Mouse (Mus musculus): ENCODE measurements around the gene Nepro. TPM values are rescaled to one million over a fixed set of nuclear protein-coding genes. Genes with fewer than 3 reads are reported as not detected.

The Nepro gene
- polyA plus RNA-seq, 1 experiment from 2014 or later = 9.9 TPM

DNA sequence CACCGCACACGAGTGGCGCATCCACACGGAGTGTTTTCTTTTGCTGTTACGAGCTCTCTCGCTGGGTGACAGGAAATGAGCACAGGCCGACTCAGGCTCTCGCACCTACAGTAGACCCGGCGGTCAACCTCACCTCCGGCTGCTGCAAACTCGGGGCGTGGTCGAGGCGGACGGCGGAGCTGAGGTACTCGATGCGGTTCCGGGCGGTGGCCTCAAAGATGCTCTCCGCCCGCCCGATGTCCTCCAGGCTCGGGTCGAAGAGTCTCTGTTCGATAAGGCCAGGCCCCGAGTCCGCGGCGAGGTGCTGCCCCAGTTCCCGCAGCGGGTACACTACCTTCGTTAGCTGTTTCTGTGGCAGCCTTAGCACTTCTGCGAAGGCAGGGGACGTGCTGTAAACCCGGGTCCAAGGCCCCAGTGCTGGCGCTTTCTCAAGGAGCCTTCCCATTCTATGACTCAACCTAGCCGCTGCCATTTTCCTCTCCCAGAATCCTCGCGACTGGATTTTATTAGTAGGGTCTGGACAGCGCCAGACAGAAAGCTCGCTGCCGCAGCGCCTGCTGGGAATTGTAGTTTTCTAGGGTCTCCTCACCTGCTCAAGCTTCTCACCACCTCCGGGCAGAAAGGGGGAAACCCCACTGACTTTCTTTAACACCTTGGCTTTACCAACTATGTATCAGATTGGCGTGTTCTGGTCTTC is 21.9 kb downstream of the Nepro start, which contains the start of gene Gtpbp8:
TSS of gene Gtpbp8 (minus strand) at position 498 of the 697 bp plus-strand sequence.
- peak within 1 kb of the TSS; percentile 83 for H3K4me3 ChIP-seq (replicated peaks)
- WGBS = under 1% methylated on average over 47 of the region's 47 CpGs
- peak within 1 kb of the TSS; percentile 95 for H3K27ac ChIP-seq
- H3K27me3 ChIP-seq = 0 out of 2 replicates have a peak, but pooled peaks cover 4% of the 10 kb centered on the region
- peak; percentile 95 for ATAC-seq (ENCODE audit: low FRiP score)
- peaks cover 13% of the 10 kb centered on the region for H3K4me1 ChIP-seq
- H3K36me3 ChIP-seq (replicated peaks) = peaks cover 11% of the 10 kb centered on the region
- peak within 1 kb of the TSS; percentile 84 for H3K4me2 ChIP-seq
- peak within 1 kb of the TSS; percentile 88 for H3K9ac ChIP-seq
- H3K9me3 ChIP-seq = no peaks in the 10 kb centered on the region

- no peak for ATAC-seq (ENCODE audit: low FRiP score)
- Histone ChIP-seq H3K27ac (no peak overlapping the region), H3K4me3 (replicated peaks) (no peak overlapping the region), H3K4me1 (peaks cover 13% of the 10 kb centered on the region), H3K9ac (no peak overlapping the region), H3K4me2 (no peak overlapping the region), H3K9me3 (no peaks in the 10 kb centered on the region), H3K36me3 (replicated peaks) (no peaks in the 10 kb centered on the region), H3K27me3 (0 out of 2 replicates have a peak, but pooled peaks cover 4% of the 10 kb centered on the region)
- 64% methylated on average over 3 of the region's 3 CpGs for WGBS
These were observed 23.9 kb downstream of the Nepro start for GRCm38 (mm10) chr16:44748007-44748406.

- WGBS = 92% methylated on average over 8 of the region's 8 CpGs
- no peak overlapping the region for H3K9ac ChIP-seq
These were observed 33.6 kb downstream of the Nepro start for GRCm38 (mm10) chr16:44757700-44758099.

DNA sequence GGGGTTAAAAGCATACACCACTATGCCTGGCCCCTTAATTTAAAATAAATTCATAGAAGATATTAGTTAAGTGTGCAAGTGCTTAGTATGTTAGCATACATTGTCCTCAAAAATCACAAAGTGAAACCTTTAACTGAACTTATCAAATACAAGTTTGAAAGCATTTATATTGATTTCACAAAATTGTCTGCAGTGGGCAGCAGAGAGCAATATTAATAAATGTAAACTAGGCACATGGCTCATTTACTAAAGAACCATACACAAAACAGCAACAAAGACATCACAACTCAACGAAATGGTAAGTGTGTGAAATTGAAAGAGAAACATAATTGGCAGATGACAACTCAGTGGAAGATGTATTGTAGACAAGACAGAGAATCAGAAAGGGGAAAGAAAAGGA is 37.7 kb downstream of the Nepro start:
- no peaks in the 10 kb centered on the region for H3K9me3 ChIP-seq
- no peaks in the 10 kb centered on the region for H3K36me3 ChIP-seq (replicated peaks)
- WGBS = 63% methylated on average over 1 of the region's 1 CpGs
- no peak overlapping the region for H3K4me3 ChIP-seq (replicated peaks)
- ATAC-seq (ENCODE audit: low FRiP score) = no peak
- no peak overlapping the region for H3K4me2 ChIP-seq
- no peaks in the 10 kb centered on the region for H3K4me1 ChIP-seq
- H3K27me3 ChIP-seq = no peaks in the 10 kb centered on the region
- H3K27ac ChIP-seq = no peak overlapping the region
- no peak overlapping the region for H3K9ac ChIP-seq

More at GRCm38 (mm10) chr16:44757700-44758099, 33.6 kb downstream of the Nepro start:
- Histone ChIP-seq H3K4me1 (no peaks in the 10 kb centered on the region), H3K4me3 (replicated peaks) (no peak overlapping the region), H3K4me2 (no peak overlapping the region), H3K27ac (no peak overlapping the region), H3K36me3 (replicated peaks) (no peaks in the 10 kb centered on the region), H3K9me3 (no peaks in the 10 kb centered on the region), H3K27me3 (no peaks in the 10 kb centered on the region)
- ATAC-seq (ENCODE audit: low FRiP score) = no peak

DNA sequence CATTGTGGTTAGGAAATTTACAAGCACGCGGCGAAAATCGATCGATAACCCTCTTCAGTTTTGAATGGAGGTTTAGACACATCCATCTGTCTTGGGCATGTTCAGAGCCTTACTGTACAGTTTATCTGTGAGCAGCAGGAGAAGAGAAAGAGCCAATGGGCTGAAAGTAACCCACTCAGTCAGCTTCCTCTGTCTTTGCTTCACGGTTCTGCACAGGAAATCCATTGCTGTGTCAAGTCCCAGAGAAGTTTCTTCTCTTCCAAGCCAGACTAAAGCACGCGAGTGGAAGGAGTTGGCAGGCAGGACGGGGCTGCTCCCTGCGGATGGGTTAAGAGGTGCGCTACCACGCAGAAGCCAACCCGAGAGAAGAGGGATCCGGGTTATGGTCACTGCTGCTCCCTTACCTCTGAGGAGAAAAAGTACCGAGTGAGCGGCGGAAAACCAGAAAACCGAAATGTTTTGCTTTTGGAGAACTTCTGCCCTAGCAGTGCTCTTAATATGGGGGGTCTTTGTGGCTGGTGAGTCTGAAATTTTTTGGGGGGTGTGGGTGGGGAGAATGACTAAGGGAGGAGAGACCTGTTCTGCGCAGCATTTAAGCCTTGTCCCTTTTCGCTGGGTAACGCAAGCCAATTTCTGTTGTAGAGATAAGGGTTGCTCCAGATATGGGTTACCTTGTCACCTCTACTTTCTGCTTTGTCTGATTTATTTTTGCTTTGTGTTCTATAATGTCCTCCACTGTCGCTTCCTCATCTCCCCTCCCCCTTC is 41.6 kb downstream of the Nepro start, which contains the start of gene Cd200r1:
TSS of gene Cd200r1 (plus strand) at position 182 of the 765 bp plus-strand sequence.
- no peak within 1 kb of the TSS for H3K9ac ChIP-seq
- no peak for ATAC-seq (ENCODE audit: low FRiP score)
- H3K9me3 ChIP-seq = no peaks in the 10 kb centered on the region
- WGBS = 82% methylated on average over 22 of the region's 22 CpGs
- H3K27me3 ChIP-seq = no peaks in the 10 kb centered on the region
- H3K4me1 ChIP-seq = no peaks in the 10 kb centered on the region
- H3K4me2 ChIP-seq = no peak within 1 kb of the TSS
- no peak within 1 kb of the TSS for H3K27ac ChIP-seq
- no peaks in the 10 kb centered on the region for H3K36me3 ChIP-seq (replicated peaks)
- no peak within 1 kb of the TSS for H3K4me3 ChIP-seq (replicated peaks)

GRCm38 (mm10) chr16:44766320-44766892 is 42.3 kb downstream of the Nepro start:
- ATAC-seq (ENCODE audit: low FRiP score) = no peak
- no peaks in the 10 kb centered on the region for H3K27me3 ChIP-seq
- no peak overlapping the region for H3K4me3 ChIP-seq (replicated peaks)
- 87% methylated on average over 9 of the region's 9 CpGs for WGBS
- H3K27ac ChIP-seq = no peak overlapping the region
- H3K9me3 ChIP-seq = no peaks in the 10 kb centered on the region
- H3K4me1 ChIP-seq = no peaks in the 10 kb centered on the region
- no peak overlapping the region for H3K4me2 ChIP-seq
- no peaks in the 10 kb centered on the region for H3K36me3 ChIP-seq (replicated peaks)
- H3K9ac ChIP-seq = no peak overlapping the region

DNA sequence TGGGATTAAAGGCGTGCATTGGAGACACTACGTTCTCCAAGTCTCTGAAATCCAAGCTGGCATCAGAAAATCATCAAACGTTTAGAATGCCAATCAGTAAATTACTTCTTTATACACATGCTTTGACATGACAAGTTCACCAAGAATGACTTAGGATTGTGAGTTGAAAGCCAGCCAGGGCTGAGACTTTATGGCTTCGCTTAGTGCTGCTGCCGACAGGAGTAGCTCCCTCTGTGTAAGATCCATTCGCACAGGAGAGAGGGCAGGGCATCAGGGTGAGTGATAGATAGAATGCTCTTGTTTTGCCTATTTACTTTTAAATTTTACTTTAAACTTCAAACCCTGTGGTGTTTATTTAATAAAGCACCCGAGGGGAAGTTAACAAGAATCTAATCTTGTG is 43.4 kb downstream of the Nepro start:
- H3K9ac ChIP-seq = no peak overlapping the region
- WGBS = 89% methylated on average over 7 of the region's 7 CpGs
- no peak overlapping the region for H3K4me3 ChIP-seq (replicated peaks)
- H3K36me3 ChIP-seq (replicated peaks) = no peaks in the 10 kb centered on the region
- H3K4me2 ChIP-seq = no peak overlapping the region
- no peaks in the 10 kb centered on the region for H3K4me1 ChIP-seq
- no peak overlapping the region for H3K27ac ChIP-seq
- H3K9me3 ChIP-seq = no peaks in the 10 kb centered on the region
- no peaks in the 10 kb centered on the region for H3K27me3 ChIP-seq
- no peak for ATAC-seq (ENCODE audit: low FRiP score)

- ATAC-seq (ENCODE audit: low FRiP score) = peak; percentile 69; the same call in 1 of the 2 replicates
- 50% methylated on average over 2 of the region's 2 CpGs for WGBS
- no peak overlapping the region for H3K9ac ChIP-seq
- no peaks in the 10 kb centered on the region for H3K9me3 ChIP-seq
- H3K4me1 ChIP-seq = no peaks in the 10 kb centered on the region
- no peak overlapping the region for H3K27ac ChIP-seq
- H3K4me3 ChIP-seq (replicated peaks) = no peak overlapping the region
- no peak overlapping the region for H3K4me2 ChIP-seq
- H3K27me3 ChIP-seq = no peaks in the 10 kb centered on the region
- H3K36me3 ChIP-seq (replicated peaks) = no peaks in the 10 kb centered on the region
These were observed 43.9 kb downstream of the Nepro start for GRCm38 (mm10) chr16:44767967-44768366.

DNA sequence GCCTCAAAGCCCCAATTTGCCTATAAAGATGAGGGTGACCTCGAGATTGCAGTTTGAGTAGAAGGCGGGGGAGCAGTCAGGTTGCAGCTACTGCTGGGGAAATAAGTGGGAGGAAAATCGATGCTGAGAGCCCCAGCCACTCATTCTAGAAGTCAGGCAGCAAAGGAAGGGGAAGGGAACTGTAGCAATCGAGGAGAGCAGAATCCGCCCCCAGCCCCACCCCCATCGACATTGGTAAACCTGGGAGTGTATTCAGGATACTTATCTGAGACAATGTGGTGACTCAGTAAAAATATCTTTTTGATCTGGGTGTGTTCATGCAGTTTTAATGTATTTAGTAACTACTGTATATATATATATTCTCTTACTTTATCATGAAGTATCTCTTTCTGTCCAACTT is 48.5 kb downstream of the Nepro start:
- no peak overlapping the region for H3K4me2 ChIP-seq
- 84% methylated on average over 6 of the region's 6 CpGs for WGBS
- no peaks in the 10 kb centered on the region for H3K36me3 ChIP-seq (replicated peaks)
- no peak overlapping the region for H3K4me3 ChIP-seq (replicated peaks)
- no peaks in the 10 kb centered on the region for H3K4me1 ChIP-seq
- no peak overlapping the region for H3K9ac ChIP-seq
- no peak for ATAC-seq (ENCODE audit: low FRiP score)
- no peaks in the 10 kb centered on the region for H3K27me3 ChIP-seq
- no peak overlapping the region for H3K27ac ChIP-seq
- H3K9me3 ChIP-seq = no peaks in the 10 kb centered on the region

DNA sequence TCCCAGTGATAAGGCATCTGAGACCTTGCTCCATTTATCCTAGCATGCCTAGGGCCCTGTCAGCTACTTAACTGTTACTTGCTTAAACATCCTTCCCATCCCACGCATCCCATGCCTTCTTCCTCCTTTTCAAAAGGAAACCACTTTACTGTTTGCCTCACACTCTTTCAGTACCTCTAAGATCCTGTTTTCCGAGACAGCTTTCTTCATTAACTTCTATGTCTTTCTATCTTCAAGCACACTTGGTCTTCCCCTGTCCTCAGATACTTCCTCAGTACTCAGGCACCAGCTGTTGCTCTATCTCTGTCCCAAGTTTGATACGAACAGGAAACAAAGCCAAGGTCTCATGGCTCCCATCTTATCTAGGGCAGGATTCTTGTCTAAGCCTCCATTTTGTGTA is 49.6 kb downstream of the Nepro start:
- Histone ChIP-seq H3K4me1 (no peaks in the 10 kb centered on the region), H3K36me3 (replicated peaks) (no peaks in the 10 kb centered on the region), H3K9ac (no peak overlapping the region), H3K27me3 (no peaks in the 10 kb centered on the region), H3K9me3 (no peaks in the 10 kb centered on the region), H3K4me2 (no peak overlapping the region), H3K27ac (no peak overlapping the region), H3K4me3 (replicated peaks) (no peak overlapping the region)
- no peak for ATAC-seq (ENCODE audit: low FRiP score)
- WGBS = 89% methylated on average over 3 of the region's 3 CpGs

- Histone ChIP-seq H3K9me3 (no peaks in the 10 kb centered on the region), H3K27me3 (no peaks in the 10 kb centered on the region), H3K4me2 (no peak overlapping the region), H3K9ac (no peak overlapping the region), H3K27ac (no peak overlapping the region), H3K4me3 (replicated peaks) (no peak overlapping the region), H3K36me3 (replicated peaks) (no peaks in the 10 kb centered on the region), H3K4me1 (no peaks in the 10 kb centered on the region)
- ATAC-seq (ENCODE audit: low FRiP score) = no peak
- WGBS = 91% methylated on average over 6 of the region's 6 CpGs
These were observed 50.1 kb downstream of the Nepro start for GRCm38 (mm10) chr16:44774201-44774600.

DNA sequence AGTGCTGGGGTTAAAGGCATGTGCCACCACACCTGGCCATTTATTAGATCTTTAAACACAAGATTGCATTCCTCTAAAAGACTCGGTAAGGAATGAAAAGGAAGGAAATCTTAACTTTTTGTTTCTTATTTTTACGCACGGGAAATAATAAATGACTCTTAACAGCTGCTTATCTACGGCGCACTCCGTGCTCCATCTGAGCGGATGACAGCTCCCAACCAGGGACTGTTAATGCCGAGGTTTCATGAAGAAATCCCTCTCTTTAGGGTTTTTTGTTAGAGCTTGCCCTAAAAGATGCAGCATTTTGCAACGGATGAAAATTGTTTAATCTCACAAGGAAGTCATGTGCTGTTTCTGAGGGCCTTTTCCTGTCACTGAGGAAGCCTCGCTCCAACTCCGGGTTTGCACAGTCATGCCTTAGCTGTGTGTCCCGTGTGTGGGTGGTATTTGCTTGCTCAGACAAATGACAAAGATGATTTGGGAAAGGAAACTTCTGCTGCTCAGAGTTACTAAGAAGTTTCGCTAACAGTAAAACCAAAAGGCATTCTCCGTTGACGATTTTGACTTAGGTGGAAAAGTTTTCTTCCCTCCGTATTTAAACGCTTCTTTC is 54.5 kb downstream of the Nepro start:
- ATAC-seq (ENCODE audit: low FRiP score) = no peak

More for the DNA sequence above, 54.5 kb downstream of the Nepro start:
- Histone ChIP-seq H3K4me2 (no peak overlapping the region), H3K27ac (no peak overlapping the region), H3K36me3 (replicated peaks) (no peaks in the 10 kb centered on the region), H3K9ac (no peak overlapping the region), H3K4me1 (no peaks in the 10 kb centered on the region), H3K27me3 (no peaks in the 10 kb centered on the region), H3K4me3 (replicated peaks) (no peak overlapping the region), H3K9me3 (no peaks in the 10 kb centered on the region)
- WGBS = 87% methylated on average over 17 of the region's 17 CpGs
